Mouse (Mus musculus) G1E-ER4 (cell line): ENCODE measurements around the gene Tal1. TPM values are rescaled to one million over a fixed set of nuclear protein-coding genes. Genes with fewer than 3 reads are reported as not detected.

Experiments
- GATA1 ChIP-seq: IDR thresholded peaks from one replicate; pipeline ENCODE4 v1.8.0; 2012; ENCODE audit warnings: low read length, inconsistent platforms
- polyA plus RNA-seq: library from polyadenylated mRNA; stranded (reverse); fragments of >175 nt; gene quantifications from 2 replicates; pipeline ENCODE4 v1.2.3, GENCODE M21; 2012

Gene Tal1
- polyA plus RNA-seq, 1 experiment, result 212 TPM

DNA sequence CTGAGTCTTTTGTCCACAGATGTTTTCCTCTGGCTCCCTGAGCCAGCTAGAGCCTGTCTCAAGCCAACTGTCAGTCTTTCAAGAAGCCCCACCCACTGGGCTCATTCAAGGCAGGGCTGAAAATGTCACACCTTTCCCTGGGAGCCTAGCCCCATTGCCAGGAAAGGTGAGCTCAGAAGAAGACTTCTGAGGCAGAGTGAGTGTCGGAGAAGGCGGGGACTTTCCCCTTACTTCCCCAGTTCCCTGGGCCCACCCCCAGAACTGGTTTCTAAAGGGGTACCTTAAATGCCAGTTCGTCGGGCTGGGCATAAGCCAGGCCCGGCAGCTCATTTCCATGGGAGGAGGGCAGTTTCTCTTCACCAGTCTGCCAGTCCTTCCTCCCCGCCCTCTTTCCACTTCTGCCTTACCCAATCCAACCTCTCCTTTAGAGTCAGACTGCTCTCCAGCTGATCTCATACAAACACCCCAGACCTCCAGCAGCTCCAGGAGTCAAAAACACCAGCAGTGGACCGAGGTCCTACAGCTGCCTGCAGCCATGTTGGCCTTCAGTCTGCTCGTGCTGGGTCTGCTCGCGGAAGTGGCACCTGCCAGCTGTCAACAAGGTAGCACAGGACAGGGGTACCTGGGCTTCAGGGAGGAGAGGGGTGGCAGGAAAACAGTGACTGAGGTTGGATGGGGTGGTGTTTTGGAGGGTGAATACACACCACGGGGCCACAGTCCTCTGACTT lies 32.5 kb downstream of the Tal1 start, which contains the start of gene Pdzk1ip1:
Gene Pdzk1ip1 (plus strand): TSS at position 98 of the 728 bp plus-strand sequence.
- no peak for TF ChIP-seq GATA1

DNA sequence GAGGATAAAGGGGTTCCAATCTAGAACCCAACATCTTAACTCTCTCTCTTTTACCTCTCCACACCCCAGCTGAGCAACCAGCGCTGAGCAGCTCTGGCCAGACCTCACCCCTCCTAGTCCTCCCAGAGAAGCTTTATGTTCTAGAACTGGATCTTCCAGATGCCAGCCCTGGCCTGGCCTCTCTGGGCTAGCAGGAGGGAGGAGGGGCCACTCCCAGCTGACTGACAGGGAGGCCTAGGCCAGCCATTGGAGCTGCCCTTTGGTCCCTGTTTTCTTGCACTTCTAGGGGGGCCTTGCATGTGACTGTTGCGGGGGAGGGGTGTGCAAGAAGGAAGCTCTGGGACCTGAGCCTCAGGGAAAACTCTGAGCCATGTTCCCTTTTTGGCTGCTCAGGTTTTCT lies 34.4 kb downstream of the Tal1 start:
- TF ChIP-seq GATA1, result no peak

DNA sequence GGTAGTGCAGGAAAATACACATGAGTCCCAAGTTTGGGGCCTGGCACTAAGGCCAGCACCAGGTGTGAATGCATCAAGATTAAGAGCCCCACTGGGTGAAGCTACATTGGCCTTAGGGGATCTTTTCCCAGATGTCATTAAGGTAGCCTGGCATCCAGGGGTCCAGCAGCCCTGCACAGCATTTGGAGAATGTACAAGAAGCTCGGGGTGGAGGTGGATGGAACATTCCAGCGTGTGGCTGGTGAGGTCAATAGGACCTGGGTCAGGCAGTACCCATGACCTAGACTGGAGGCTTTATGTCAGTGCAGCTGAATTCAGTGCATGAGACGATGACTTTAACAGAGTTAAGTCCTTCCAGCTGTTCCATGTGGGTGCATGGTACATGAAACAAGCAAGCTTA lies 35.6 kb downstream of the Tal1 start:
- no peak for TF ChIP-seq GATA1

DNA sequence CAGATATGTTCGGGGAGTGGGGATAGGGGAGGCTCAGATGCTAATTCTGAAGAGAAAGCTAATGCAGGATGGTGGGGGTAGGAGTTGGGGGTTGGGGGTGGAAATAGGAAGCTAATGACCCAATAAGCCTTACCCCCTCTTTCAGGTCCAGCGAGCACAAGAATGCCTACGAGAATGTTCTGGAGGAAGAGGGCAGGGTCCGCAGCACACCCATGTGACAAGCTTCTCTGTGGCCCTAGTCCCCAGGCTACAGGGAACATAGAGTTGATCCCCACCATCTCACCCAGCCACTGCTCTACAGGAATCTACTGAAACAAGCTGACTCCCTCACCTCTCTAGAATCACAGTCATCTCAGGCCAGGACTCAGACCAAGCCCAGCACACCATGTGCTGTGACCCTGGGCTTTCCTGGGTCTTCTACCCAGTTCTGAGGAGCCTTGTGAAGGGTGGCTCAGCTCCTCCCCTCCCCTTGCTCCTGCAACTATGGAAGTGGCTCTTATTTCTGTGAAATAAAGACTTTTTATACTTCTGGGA lies 37.2 kb downstream of the Tal1 start:
- no peak for TF ChIP-seq GATA1

DNA sequence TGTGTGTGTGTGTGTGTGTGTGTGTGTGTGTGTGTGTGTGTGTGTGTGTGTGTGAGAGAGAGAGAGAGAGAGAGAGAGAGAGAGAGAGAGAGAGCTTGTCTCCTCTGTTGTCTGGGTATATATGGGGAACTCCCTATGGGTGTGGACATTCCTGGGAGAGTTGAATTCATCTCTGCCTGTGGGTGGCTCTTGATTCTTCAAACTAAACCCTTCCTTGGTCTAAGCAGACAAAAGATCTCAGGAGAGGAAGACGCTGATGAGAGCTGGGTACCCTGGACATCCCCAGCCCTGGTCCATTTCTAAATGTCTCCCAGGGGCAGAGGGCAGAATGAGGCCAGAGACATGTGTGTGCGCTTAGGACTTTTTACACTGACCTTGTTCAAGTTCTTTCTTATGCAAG lies 37.8 kb downstream of the Tal1 start:
- TF ChIP-seq GATA1, result no peak

DNA sequence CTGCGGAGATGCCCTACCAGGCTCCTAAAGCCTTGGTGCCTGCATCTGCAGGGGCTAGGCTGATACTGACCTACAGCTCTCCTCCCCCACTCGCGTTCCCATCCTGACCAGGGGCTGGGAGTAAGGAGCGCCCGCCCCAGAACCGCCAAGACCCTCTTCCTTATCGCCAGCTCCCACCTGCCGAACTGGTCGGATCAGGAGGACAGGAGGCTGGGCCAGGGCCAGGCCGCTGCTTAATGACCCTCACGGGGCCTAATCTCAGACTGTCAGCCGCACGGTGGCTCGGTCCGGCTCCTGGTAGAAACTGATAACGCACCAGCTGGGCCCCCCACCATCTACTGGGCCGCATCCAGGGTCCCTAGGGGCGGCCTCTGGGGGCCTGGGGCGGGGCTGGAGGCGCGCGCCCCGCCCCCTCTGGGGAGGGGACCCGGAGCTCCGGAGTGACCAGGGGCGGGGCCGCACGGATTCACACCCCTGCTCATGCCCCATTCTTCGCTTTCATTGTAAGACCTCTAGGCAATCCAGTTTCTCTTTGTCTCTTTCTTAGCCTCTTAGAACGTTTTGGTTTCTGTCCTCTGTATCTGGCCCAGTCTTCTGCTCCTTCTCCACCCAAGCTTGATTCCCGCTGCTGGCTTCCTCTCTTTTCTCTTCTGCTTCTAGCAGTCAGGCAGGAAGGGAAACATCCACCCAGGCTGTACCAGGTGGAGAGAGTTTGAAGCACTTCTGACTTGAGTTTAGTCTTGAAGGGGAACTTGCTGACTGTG lies 39.6 kb downstream of the Tal1 start:
- no peak for TF ChIP-seq GATA1

DNA sequence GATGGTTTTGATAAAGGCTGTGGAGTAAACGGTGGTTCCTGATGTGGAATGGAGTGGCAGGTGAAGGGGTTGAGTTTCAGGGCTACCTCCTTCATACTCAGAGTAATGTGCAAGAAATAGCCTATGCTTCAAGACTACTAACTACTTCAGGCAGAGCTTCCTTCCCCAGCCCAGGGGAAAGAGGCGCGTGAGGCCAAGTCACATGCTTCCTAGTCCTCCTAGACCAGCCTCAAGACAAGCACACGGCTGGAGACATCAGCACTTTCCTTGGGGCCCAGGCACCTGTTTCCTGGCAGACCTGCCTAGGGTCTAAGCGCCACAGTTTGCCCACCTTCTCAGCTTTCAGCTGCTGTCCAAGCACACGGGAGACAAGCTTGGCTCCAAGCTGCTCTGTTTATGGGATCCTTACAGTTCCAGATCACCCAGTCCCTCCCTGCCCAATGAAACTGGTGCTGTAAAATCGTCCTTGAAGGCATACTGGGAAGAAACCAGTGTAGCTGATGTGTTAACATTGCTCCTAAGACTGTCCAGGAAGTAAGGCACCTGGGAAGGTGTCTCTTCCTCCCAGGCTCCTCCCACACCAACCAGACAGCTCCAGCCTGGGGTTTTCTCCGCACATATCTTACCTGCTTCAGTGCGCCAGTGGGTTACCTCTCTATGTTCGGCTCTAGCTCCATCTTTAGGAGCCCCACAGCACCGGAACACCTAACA lies 40.4 kb downstream of the Tal1 start:
- no peak for TF ChIP-seq GATA1

DNA sequence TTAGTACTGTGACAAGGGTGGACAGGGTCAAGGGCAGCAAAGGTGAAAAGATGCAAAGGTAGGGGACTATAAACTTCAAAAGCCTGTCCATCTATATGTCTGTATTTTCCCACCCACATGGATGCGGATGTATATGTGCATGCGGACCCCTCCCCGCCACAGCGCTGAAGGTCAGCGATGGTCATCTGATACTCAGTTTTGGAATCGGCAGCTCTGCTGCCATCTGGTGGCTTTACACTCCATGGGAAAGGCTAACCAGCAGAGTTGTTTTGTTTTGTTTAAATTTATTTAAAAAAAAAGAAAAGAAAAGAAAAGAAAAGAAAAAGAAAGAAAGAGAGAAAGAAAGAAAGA lies 40.9 kb downstream of the Tal1 start:
- no peak for TF ChIP-seq GATA1

DNA sequence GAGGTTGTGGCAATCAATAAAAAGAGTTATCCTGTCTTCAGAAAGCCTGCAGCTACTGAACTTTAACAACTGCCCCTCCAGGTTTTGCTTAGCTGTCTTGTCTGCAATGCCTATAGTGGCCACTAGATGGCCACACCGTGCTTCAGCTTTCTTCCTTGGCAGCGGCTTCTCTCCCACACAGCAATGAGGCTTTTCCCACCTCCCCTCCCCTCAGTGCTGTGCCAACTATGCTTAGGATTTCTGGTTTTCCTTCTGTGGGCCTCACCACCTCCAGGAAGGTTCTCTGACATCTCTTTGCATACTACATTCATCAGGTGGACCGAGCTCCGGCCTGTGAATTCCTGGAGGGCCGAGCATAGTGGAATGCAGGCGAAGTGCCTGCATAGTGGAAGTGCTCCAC lies 45.5 kb downstream of the Tal1 start:
- no peak for TF ChIP-seq GATA1

DNA sequence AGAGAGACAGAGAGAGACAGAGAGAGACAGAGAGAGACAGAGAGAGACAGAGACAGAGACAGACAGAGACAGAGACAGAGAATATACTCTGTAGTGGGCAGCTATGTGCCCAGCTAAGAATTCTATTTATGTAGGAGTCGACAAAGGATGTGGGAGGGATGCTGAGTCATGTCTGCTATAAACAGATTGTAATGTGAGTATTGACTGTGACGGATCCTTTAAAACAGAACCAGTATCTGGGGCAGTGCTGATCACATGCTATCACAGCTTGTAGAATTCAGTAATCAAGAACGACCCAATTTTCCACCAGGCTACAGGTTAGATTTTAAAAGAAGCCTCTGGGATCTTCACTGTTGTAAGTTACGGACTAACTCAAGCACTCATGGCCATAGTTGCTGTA lies 47.3 kb downstream of the Tal1 start:
- peak; percentile 9 for TF ChIP-seq GATA1

DNA sequence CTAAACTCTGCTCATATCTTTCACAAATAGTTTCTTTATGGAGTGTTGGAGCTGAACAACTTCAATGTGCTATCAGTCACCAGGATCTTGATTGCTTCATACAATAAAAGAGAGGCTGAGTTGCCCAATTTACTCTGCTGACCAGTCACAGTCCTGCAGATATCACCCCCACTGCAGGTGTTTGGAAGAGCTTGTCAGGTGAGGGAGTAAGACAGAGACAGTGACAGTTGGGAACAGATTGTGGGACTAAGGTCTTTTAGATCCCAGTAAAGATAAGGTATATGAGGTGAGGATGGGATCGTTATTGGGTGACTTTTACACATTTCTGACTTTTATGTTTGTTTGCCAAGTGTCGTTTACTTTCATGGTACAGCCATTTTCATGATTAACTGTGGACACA lies 54.9 kb downstream of the Tal1 start:
- no peak for TF ChIP-seq GATA1

DNA sequence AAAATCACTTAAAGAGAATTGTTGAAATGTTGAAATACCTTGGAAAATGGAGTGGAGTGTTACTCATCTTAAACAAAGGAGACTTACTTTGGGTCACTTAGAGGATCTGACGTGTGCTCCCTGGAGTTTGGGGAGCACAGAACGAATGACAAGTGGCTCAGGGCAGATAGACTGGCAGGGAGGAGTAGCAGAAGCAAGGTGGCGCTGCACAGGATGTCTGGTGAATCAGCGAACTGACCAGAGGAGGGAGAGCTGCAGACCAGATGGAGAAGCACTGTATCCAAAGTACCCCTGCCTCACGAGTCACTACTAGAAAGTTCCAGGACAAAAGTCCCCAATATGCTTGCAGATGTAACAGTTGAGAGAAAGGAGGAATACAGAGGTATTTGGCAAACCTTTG lies 57.0 kb downstream of the Tal1 start:
- TF ChIP-seq GATA1, result no peak

DNA sequence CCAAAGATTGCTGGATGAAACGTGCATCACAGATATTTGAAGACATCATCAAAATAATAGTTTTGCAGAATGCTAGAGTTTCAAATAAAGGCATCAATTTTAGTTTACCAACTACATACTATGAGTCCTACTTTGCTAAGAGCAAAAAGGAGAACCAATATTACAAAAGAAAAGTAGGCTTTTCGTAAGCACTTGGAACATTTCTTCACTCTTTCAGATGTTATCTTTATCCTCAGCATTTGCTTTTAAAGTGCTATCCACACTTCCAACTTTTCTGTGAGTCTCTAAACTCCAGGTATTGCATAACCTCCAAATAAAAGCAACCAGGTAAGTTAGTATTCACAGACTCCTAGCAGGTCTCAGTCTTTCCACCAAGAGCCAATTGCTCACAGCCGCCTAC lies 63.4 kb downstream of the Tal1 start:
- no peak for TF ChIP-seq GATA1

DNA sequence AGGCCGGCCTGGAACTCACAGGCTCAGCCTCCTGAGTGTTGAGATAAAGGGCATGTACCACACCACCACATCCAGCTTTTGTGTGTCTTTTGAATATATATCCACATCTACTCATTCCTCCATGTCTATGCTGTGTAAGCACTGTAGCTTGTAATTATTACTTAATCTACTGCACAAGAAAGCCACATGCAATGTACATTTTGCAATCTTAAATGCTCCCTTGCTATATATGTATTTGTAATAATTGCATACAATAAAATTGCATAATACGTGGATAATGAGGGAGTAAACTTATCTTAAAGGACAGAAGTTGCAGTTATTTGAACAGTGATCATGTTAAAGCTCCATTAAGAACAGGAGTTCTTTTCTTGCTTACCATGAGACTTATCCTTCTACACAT lies 64.9 kb downstream of the Tal1 start:
- no peak for TF ChIP-seq GATA1

Other genes starting within 250 kb of the Tal1 start
- gene Gm12830, start 234.7 kb upstream of the Tal1 start, polyA plus RNA-seq, result not detected in 2 replicates
- gene Foxd2, start 147.6 kb upstream of the Tal1 start, polyA plus RNA-seq, result 2.2 and 2.3 TPM in 2 replicates
- not detected in 2 replicates for gene Foxe3, start 130.4 kb upstream of the Tal1 start, polyA plus RNA-seq
- gene Cmpk1, start 69.2 kb upstream of the Tal1 start, polyA plus RNA-seq, result 32.9 and 51.4 TPM in 2 replicates
- gene Stil, start 56.3 kb upstream of the Tal1 start, polyA plus RNA-seq, result 2.9 and 3.3 TPM in 2 replicates
- gene Pdzk1ip1, start 32.3 kb downstream of the Tal1 start, polyA plus RNA-seq, result not detected in 2 replicates
- not detected in 2 replicates for gene Cyp4x1, start 77.9 kb downstream of the Tal1 start, polyA plus RNA-seq
- gene Cyp4a29, start 185.7 kb downstream of the Tal1 start, polyA plus RNA-seq, result not detected in 2 replicates
- gene Cyp4a12a, start 242.6 kb downstream of the Tal1 start, polyA plus RNA-seq, result not detected in 2 replicates